In genomic region chr5:151175897-151176313, GRCm38 (mm10) we compare ENCODE assay signal across 14 mouse cellular contexts. TPM values are rescaled to one million over a fixed set of nuclear protein-coding genes. Genes with fewer than 3 reads are reported as not detected.
DNase-seq lines count a peak whose midpoint lies in the region; TF ChIP-seq lines count a peak whose summit lies in the region.
"Had no signal": no experiment of that assay in that cellular context is flagged by ENCODE, and none has a peak within 500 bp of the region (broad histone marks: within the 10 kb centered on the region; RNA-seq: fewer than 3 reads in every experiment).

No protein-coding gene starts in this region.

- WGBS in heart, adult 2 months: 70% methylated on average over 4 of the region's 4 CpGs

- TF ChIP-seq EP300 in heart, adult 2 months (IDR thresholded peaks at IDR 0.05; ENCODE audit: insufficient read depth, low read depth, low read length): no peak

- H3K27ac ChIP-seq in heart, adult 2 months: peak overlapping the region; percentile 77
- H3K27ac ChIP-seq: heart, embryonic 15.5 days; hindbrain, embryonic 15.5 days had no signal

- no peaks in the 10 kb centered on the region for H3K27me3 ChIP-seq in heart, adult 2 months (ENCODE audit: control insufficient read depth, insufficient read depth, low read length)
- H3K27me3 ChIP-seq: heart, embryonic 15.5 days; hindbrain, embryonic 15.5 days had no signal

- H3K36me3 ChIP-seq in heart, adult 2 months (ENCODE audit: control insufficient read depth, insufficient read depth, low read length): peaks cover 30% of the 10 kb centered on the region
- H3K36me3 ChIP-seq: heart, embryonic 15.5 days; hindbrain, embryonic 15.5 days had no signal

- intact Hi-C loops in heart, adult 2 months (cut with DNase I): no loop called here
- intact Hi-C loops in heart, postnatal 14 days (cut with DNase I): no loop called here

- no peak for TF ChIP-seq CTCF in heart, adult 2 months (IDR thresholded peaks at IDR 0.05)

- no peak for TF ChIP-seq POLR2A in heart, adult 2 months (IDR thresholded peaks at IDR 0.05; ENCODE audit: insufficient read depth, low read depth, low read length)

- peaks cover 17% of the 10 kb centered on the region for H3K4me1 ChIP-seq in heart, adult 2 months (ENCODE audit: control insufficient read depth, insufficient read depth, low read length)
- H3K4me1 ChIP-seq: hindbrain, embryonic 15.5 days had no signal

- H3K79me2 ChIP-seq in heart, adult 2 months (replicated peaks; ENCODE audit: control insufficient read depth, insufficient read depth, low read length): peaks cover 14% of the 10 kb centered on the region

- H3K4me3 ChIP-seq in heart, adult 2 months: no peak overlapping the region
- H3K4me3 ChIP-seq: heart, embryonic 15.5 days; hindbrain, embryonic 15.5 days had no signal

- no peak overlapping the region for H3K9ac ChIP-seq in heart, adult 2 months (ENCODE audit: low read depth, low read length)
- H3K9ac ChIP-seq: heart, embryonic 15.5 days; hindbrain, embryonic 15.5 days had no signal

- DNase-seq in heart, adult 2 months: no peak
- DNase-seq in heart, postnatal 14 days: no peak
- peak; percentile 69 for DNase-seq in kidney, adult 18-20 months
- DNase-seq in kidney, postnatal 36 days: peak; percentile 74 to 81
- peak; percentile 58 for DNase-seq in lung, postnatal 36 days
- no peak for DNase-seq in adrenal gland, postnatal 4 days (ENCODE audit: low spot score in 2 of 2)
- DNase-seq in cerebellum, adult 11-12 months: no peak
- DNase-seq in embryo, embryonic 9.5 days (ENCODE audit: extremely low spot score): no peak
- DNase-seq: adrenal gland, adult 8-10 months; gastrocnemius, postnatal 14 days; left cerebral cortex, postnatal 4 days; right cerebral cortex, postnatal 4 days had no signal

RNA-seq across cellular contexts. Expression of gene Stard13, which starts 57.7 kb away (rescaled TPM):
- 10 to 100 TPM; 22.1 to 24.4 TPM for total RNA-seq in heart, adult 2 months (2021)
- polyA plus RNA-seq in heart, adult 2 months (2012; rRNA removed): 9.9 and 16.4 TPM in 2 replicates
- total RNA-seq in heart, postnatal 14 days (2021): 10 to 100 TPM; 23.0 to 23.3 TPM
- 10 to 100 TPM; 22.6 to 26.6 TPM for total RNA-seq in adrenal gland, postnatal 4 days (2021)

Comparison
In these comparisons a context has a peak if more than half of its experiments do, and no peak if none do; other contexts are left out.
1. DNase-seq: peak in kidney, adult 18-20 months (single experiment), kidney, postnatal 36 days (2 of 2) and lung, postnatal 36 days (single experiment); none in heart, adult 2 months (0 of 2), heart, postnatal 14 days (0 of 2), adrenal gland, postnatal 4 days (0 of 2), cerebellum, adult 11-12 months (single experiment) and embryo, embryonic 9.5 days (single experiment).